Mouse (Mus musculus) B cell, adult 62 days (primary cell): ENCODE data around the gene Sh2d6. TPM values are rescaled to one million over a fixed set of nuclear protein-coding genes. Genes with fewer than 3 reads are reported as not detected.

ENCODE experiments used
- total RNA-seq: library from RNA; stranded (reverse); gene quantifications from 4 replicates; pipeline ENCODE4 v1.2.4, GENCODE M21; 2023

Gene Sh2d6
- total RNA-seq = 0.46 to 0.60 TPM (median 0.55 TPM) in 3 of 4 replicates, not detected in the other

DNA sequence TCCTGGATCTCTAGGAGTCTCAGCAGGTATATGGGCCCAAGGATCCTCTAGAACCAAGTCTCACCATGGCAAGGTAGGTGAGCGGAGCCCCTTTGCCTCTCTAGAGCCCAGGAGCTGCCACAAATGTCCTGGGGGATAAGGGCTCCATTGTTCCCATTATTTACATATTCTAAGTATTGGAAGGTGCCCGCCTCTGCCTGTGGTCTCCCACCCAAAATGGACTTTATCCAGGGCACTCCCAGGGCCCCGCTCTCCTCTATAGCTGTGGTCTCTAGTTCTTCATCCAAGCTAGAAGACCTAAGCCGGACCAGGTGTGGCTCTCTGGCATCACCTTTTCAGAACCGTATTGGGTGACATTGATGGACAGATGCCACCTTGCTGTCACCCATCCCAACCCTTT is at the start of gene Sh2d6:
TSS of gene Sh2d6 (minus strand) at position 101 of the 400 bp plus-strand sequence.

DNA sequence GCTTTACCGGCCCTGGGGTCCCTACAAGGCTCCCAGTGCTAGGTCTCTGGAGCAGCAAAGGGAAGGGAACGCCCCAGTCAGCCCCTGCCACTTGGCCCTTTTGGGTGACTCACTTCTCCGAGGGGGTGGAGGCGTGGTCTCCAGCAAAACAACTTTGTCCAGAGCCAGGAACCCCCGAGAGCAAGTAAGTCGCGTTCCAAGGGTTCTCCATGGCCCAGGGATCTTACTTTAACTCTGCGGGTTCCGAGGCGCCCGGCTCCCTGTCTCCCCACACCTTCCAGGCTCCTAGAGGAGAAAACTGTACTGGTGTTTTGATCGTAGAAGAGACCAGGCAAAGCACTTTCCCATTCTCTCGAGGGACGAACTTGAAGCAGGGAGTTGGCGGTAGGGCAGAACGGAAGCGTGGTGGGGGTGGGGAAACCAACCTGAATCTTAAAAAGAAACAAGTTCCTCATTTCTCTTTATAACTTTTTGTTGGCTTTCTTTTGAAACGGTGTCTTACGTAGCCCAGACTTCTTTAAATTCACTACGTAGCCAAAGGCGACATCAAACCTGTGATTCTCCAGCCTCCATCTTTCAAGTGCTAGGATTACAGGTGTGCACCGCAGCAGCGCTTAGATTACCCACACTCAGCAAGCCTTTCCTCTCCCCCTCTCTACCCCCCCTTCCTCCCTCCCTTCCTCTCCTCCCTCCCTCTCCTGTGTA is 22.9 kb upstream of the Sh2d6 start, which contains the start of gene Capg:
TSS of gene Capg (plus strand) at position 109 of the 705 bp plus-strand sequence.

Other genes starting within 250 kb of the Sh2d6 start
- not detected in 4 replicates for gene Sftpb, start 217.1 kb downstream of the Sh2d6 start, total RNA-seq
- 41.8 to 54.8 TPM (median 43.5 TPM) in 4 replicates for gene Usp39, start 176.5 kb downstream of the Sh2d6 start, total RNA-seq
- gene 0610030E20Rik, start 174.4 kb downstream of the Sh2d6 start, total RNA-seq = 39.6 to 46.0 TPM (median 41.1 TPM) in 4 replicates
- gene Tmem150a, start 166.3 kb downstream of the Sh2d6 start, total RNA-seq = 3.6 to 4.5 TPM (median 4.0 TPM) in 4 replicates
- gene Rnf181, start 154.8 kb downstream of the Sh2d6 start, total RNA-seq = 64.7 to 72.5 TPM (median 69.9 TPM) in 4 replicates
- 6.5 to 15.2 TPM (median 9.6 TPM) in 4 replicates for gene Vamp5, start 141.2 kb downstream of the Sh2d6 start, total RNA-seq
- gene Vamp8, start 131.0 kb downstream of the Sh2d6 start, total RNA-seq = 89.8 to 98.2 TPM (median 94.9 TPM) in 4 replicates
- gene Ggcx, start 107.4 kb downstream of the Sh2d6 start, total RNA-seq = 10.3 to 13.6 TPM (median 11.1 TPM) in 4 replicates
- 252 to 291 TPM (median 267 TPM) in 4 replicates for gene Mat2a, start 82.1 kb downstream of the Sh2d6 start, total RNA-seq
- gene Capg, start 22.7 kb upstream of the Sh2d6 start, total RNA-seq = 327 to 361 TPM (median 338 TPM) in 4 replicates
- 14.9 to 18.1 TPM (median 15.8 TPM) in 4 replicates for gene Elmod3, start 76.7 kb upstream of the Sh2d6 start, total RNA-seq
- gene Retsat, start 76.8 kb upstream of the Sh2d6 start, total RNA-seq = 5.5 to 8.8 TPM (median 7.4 TPM) in 4 replicates
- 194 to 209 TPM (median 196 TPM) in 4 replicates for gene Tgoln1, start 95.3 kb upstream of the Sh2d6 start, total RNA-seq